ENCODE assay signal across 9 mouse cellular contexts in genomic region chr3:152114222-152114621, GRCm38 (mm10). TPM values are rescaled to one million over a fixed set of nuclear protein-coding genes. Genes with fewer than 3 reads are reported as not detected.
A peak's percentile ranks its signal among the peaks of the same experiment; 100 is the strongest.
DNase-seq lines count a peak whose midpoint lies in the region; ATAC-seq and TF ChIP-seq lines count a peak whose summit lies in the region.
"Had no signal": no experiment of that assay in that cellular context is flagged by ENCODE, and none has a peak within 500 bp of the region (broad histone marks: within the 10 kb centered on the region; RNA-seq: fewer than 3 reads in every experiment).

No protein-coding gene starts in this region.

- ATAC-seq in kidney, postnatal 0 days (replicated peaks; ENCODE audit: low FRiP score, low read depth) = no peak
- peak; percentile 20; the same call in 1 of the 2 replicates for ATAC-seq in erythroid progenitor cell, adult 5-6 weeks (replicated peaks; ENCODE audit: low FRiP score, poor library complexity, severe bottlenecking)
- ATAC-seq in midbrain, embryonic 11.5 days (ENCODE audit: low FRiP score) = no peak

- 0 out of 2 replicates have a peak, but pooled peaks cover 5% of the 10 kb centered on the region for H3K4me1 ChIP-seq in kidney, postnatal 0 days (replicated peaks; ENCODE audit: insufficient read depth, low read length)
- H3K4me1 ChIP-seq in midbrain, embryonic 11.5 days (ENCODE audit: control insufficient read depth, insufficient read depth, low read length) = no peaks in the 10 kb centered on the region

- no peaks in the 10 kb centered on the region for H3K27me3 ChIP-seq in kidney, postnatal 0 days (ENCODE audit: insufficient read depth, low read length)
- no peaks in the 10 kb centered on the region for H3K27me3 ChIP-seq in midbrain, embryonic 11.5 days (ENCODE audit: control insufficient read depth, insufficient read depth, low read length)

- H3K4me3 ChIP-seq in kidney, postnatal 0 days (replicated peaks; ENCODE audit: low read depth, low read length) = no peak overlapping the region
- H3K4me3 ChIP-seq in macrophage (ENCODE audit: inconsistent target) = no peak overlapping the region
- H3K4me3 ChIP-seq in midbrain, embryonic 11.5 days (ENCODE audit: low read depth, low read length) = no peak overlapping the region

- 38% methylated on average over 4 of the region's 4 CpGs for WGBS in kidney, postnatal 0 days
- 51% methylated on average over 4 of the region's 4 CpGs for WGBS in macrophage (ENCODE audit: missing documents)
- WGBS in midbrain, embryonic 11.5 days = 73% methylated on average over 4 of the region's 4 CpGs

- intact Hi-C loops in heart, postnatal 36 days (cut with DNase I) = loop anchor here (5.0 to 10.0 kb wide), 3 partner anchors 33 to 201 kb away; no protein-coding TSS in a partner anchor

- no peaks in the 10 kb centered on the region for H3K9me3 ChIP-seq in kidney, postnatal 0 days (replicated peaks; ENCODE audit: low read length)
- H3K9me3 ChIP-seq in midbrain, embryonic 11.5 days (ENCODE audit: control insufficient read depth, low read length) = no peaks in the 10 kb centered on the region

- no peaks in the 10 kb centered on the region for H3K79me2 ChIP-seq in macrophage (ENCODE audit: inconsistent target)

- peak overlapping the region; percentile 38 for H3K27ac ChIP-seq in kidney, postnatal 0 days
- H3K27ac ChIP-seq in macrophage = peak overlapping the region; percentile 57
- H3K27ac ChIP-seq in midbrain, embryonic 11.5 days (ENCODE audit: low read depth, low read length) = no peak overlapping the region

- TF ChIP-seq CTCF in kidney, postnatal 0 days (IDR thresholded peaks at IDR 0.05; ENCODE audit: low read depth) = no peak

- peak; percentile 89 for DNase-seq in heart, adult 11 months
- DNase-seq in heart, postnatal 36 days = no peak
- DNase-seq in kidney, postnatal 0 days (ENCODE audit: low spot score) = no peak
- DNase-seq in kidney, adult 18-20 months = no peak
- DNase-seq in midbrain, embryonic 11.5 days (ENCODE audit: low spot score, missing footprints) = no peak
- DNase-seq in lung, postnatal 14 days = no peak
- DNase-seq: thymus, postnatal 25 days had no signal

- no peak overlapping the region for H3K4me2 ChIP-seq in kidney, postnatal 0 days (ENCODE audit: low read length)
- no peak overlapping the region for H3K4me2 ChIP-seq in midbrain, embryonic 11.5 days

- no peaks in the 10 kb centered on the region for H3K36me3 ChIP-seq in kidney, postnatal 0 days (ENCODE audit: insufficient read depth, low read length)
- H3K36me3 ChIP-seq in macrophage (ENCODE audit: inconsistent target) = no peaks in the 10 kb centered on the region
- no peaks in the 10 kb centered on the region for H3K36me3 ChIP-seq in midbrain, embryonic 11.5 days (ENCODE audit: control insufficient read depth, insufficient read depth, low read length)

- H3K9ac ChIP-seq in kidney, postnatal 0 days (ENCODE audit: low read depth, low read length) = no peak overlapping the region
- no peak overlapping the region for H3K9ac ChIP-seq in midbrain, embryonic 11.5 days (ENCODE audit: low read length)

RNA-seq across cellular contexts. Expression of gene Gipc2, which starts 51.8 kb away (rescaled TPM):
- 1 to 10 TPM; 3.5 to 3.6 TPM for total RNA-seq in heart, postnatal 36 days (2021)
- polyA plus RNA-seq in kidney, postnatal 0 days (2015; fragmentation: Nextera tagmentation; extraction: Ambion mirVana) = 74.1 and 84.5 TPM in 2 replicates
- not detected in 2 replicates for total RNA-seq in erythroid progenitor cell, adult 5-6 weeks (2015; ENCODE audit: low replicate concordance)
- not detected in 2 replicates for total RNA-seq in erythroid progenitor cell, adult 5-6 weeks (2017; ENCODE audit: low replicate concordance)
- 1 to 10 TPM in 3 of 26 experiments, not detected in 23; 1.0 to 1.8 (median 1.2) TPM for total RNA-seq in macrophage (2018; cell fraction: chromatin; rRNA removed)
- under 1 TPM in 17 of 26 experiments, not detected in 9; 0.13 to 0.49 (median 0.29) TPM for total RNA-seq in macrophage (2018; cell fraction: cytosol; rRNA removed)
- 1 to 10 TPM in 1 of 26 experiments, under 1 TPM in 1, not detected in 24; 0.52 to 2.3 TPM for total RNA-seq in macrophage (2018; cell fraction: nucleus; rRNA removed)
- 0.21 to 0.29 TPM in 2 of 3 replicates, not detected in the other for polyA plus RNA-seq in macrophage (2018)
- polyA plus RNA-seq in midbrain, embryonic 11.5 days (2014; fragmentation: Nextera tagmentation; extraction: Ambion mirVana) = 1.5 and 2.1 TPM in 2 replicates

Comparison
In these comparisons a context has a peak if more than half of its experiments do, and no peak if none do; other contexts are left out.
1. RNA of gene Gipc2, which starts 51.8 kb away (polyA plus RNA-seq): 74.1 to 84.5 TPM in kidney, postnatal 0 days; 1.5 to 2.1 TPM in midbrain, embryonic 11.5 days and 0.21 to 0.29 TPM in macrophage; every median in the first group is over 10 times any median in the second.